Comparison of ENCODE assay signal across 9 mouse cellular contexts in genomic region chr11:110028913-110029695, GRCm38 (mm10). TPM values are rescaled to one million over a fixed set of nuclear protein-coding genes. Genes with fewer than 3 reads are reported as not detected.
A peak's percentile ranks its signal among the peaks of the same experiment; 100 is the strongest.
DNase-seq lines count a peak whose midpoint lies in the region; ATAC-seq and TF ChIP-seq lines count a peak whose summit lies in the region.
"Had no signal": no experiment of that assay in that cellular context is flagged by ENCODE, and none has a peak within 500 bp of the region (broad histone marks: within the 10 kb centered on the region; RNA-seq: fewer than 3 reads in every experiment).

No protein-coding gene starts in this region.

- H3K27me3 ChIP-seq in stomach, embryonic 16.5 days (ENCODE audit: control insufficient read depth, insufficient read depth, low read length) = no peaks in the 10 kb centered on the region
- no peaks in the 10 kb centered on the region for H3K27me3 ChIP-seq in forebrain, postnatal 0 days (ENCODE audit: insufficient read depth, low read length)
- H3K27me3 ChIP-seq: limb, embryonic 15.5 days had no signal

- H3K4me2 ChIP-seq in stomach, embryonic 16.5 days (ENCODE audit: low read depth, low read length) = no peak overlapping the region
- no peak overlapping the region for H3K4me2 ChIP-seq in forebrain, postnatal 0 days (ENCODE audit: low read depth)
- H3K4me2 ChIP-seq: limb, embryonic 15.5 days had no signal

- peak; percentile 44 for ATAC-seq in stomach, embryonic 16.5 days (ENCODE audit: insufficient read depth, low FRiP score)
- no peak for ATAC-seq in forebrain, postnatal 0 days

- H3K9me3 ChIP-seq in stomach, embryonic 16.5 days (replicated peaks; ENCODE audit: control insufficient read depth, low read length) = no peaks in the 10 kb centered on the region
- H3K9me3 ChIP-seq in forebrain, postnatal 0 days (ENCODE audit: low read length) = no peaks in the 10 kb centered on the region
- H3K9me3 ChIP-seq: limb, embryonic 15.5 days had no signal

- TF ChIP-seq CTCF in forebrain, postnatal 0 days (IDR thresholded peaks at IDR 0.05; ENCODE audit: low read depth) = no peak

- no peak overlapping the region for H3K9ac ChIP-seq in stomach, embryonic 16.5 days (ENCODE audit: low read length)
- H3K9ac ChIP-seq in forebrain, postnatal 0 days = no peak overlapping the region
- H3K9ac ChIP-seq: limb, embryonic 15.5 days had no signal

- peak; percentile 23 for DNase-seq in ovary, adult 18-20 months (ENCODE audit: low spot score)
- no peak for DNase-seq in ovary, postnatal 10 days (ENCODE audit: low spot score)
- peak; percentile 38 to 39 for DNase-seq in heart, postnatal 10 days
- DNase-seq in liver (peak; percentile 9), MN1 (ENCODE audit: low spot score) (no peak)
- DNase-seq in left cerebral cortex, adult 8-10 months (ENCODE audit: low spot score in 2 of 2) = no peak
- no peak for DNase-seq in forebrain, postnatal 0 days

- intact Hi-C loops in heart, postnatal 10 days (cut with DNase I) = no loop called here

- 32% methylated on average over 7 of the region's 7 CpGs for WGBS in stomach, embryonic 16.5 days
- 84% methylated on average over 7 of the region's 7 CpGs for WGBS in forebrain, postnatal 0 days

- H3K36me3 ChIP-seq in stomach, embryonic 16.5 days (ENCODE audit: control insufficient read depth, insufficient read depth, low read length) = no peaks in the 10 kb centered on the region
- H3K36me3 ChIP-seq in forebrain, postnatal 0 days (ENCODE audit: insufficient read depth) = no peaks in the 10 kb centered on the region
- H3K36me3 ChIP-seq: limb, embryonic 15.5 days had no signal

- H3K4me1 ChIP-seq in stomach, embryonic 16.5 days (ENCODE audit: control insufficient read depth, insufficient read depth, low read length) = no peaks in the 10 kb centered on the region
- no peaks in the 10 kb centered on the region for H3K4me1 ChIP-seq in forebrain, postnatal 0 days (ENCODE audit: insufficient read depth)
- H3K4me1 ChIP-seq: limb, embryonic 15.5 days had no signal

- no peak overlapping the region for H3K4me3 ChIP-seq in stomach, embryonic 16.5 days (replicated peaks; ENCODE audit: low read length)
- H3K4me3 ChIP-seq in forebrain, postnatal 0 days (ENCODE audit: low read depth, low read length) = no peak overlapping the region
- H3K4me3 ChIP-seq: limb, embryonic 15.5 days had no signal

- no peak overlapping the region for H3K27ac ChIP-seq in stomach, embryonic 16.5 days (ENCODE audit: low read length)
- no peak overlapping the region for H3K27ac ChIP-seq in forebrain, postnatal 0 days (ENCODE audit: low read depth, low read length)
- H3K27ac ChIP-seq: limb, embryonic 15.5 days had no signal

RNA-seq across cellular contexts. Expression of gene Abca8b, which starts 33.5 kb away (rescaled TPM):
- 1 to 10 TPM; 7.1 to 7.4 TPM for total RNA-seq in heart, postnatal 10 days (2021)
- 0.92 and 1.5 TPM in 2 replicates for polyA plus RNA-seq in stomach, embryonic 16.5 days (2015; fragmentation: Nextera tagmentation; extraction: Ambion mirVana)
- total RNA-seq in left cerebral cortex, adult 8-10 months (2022) = 10 to 100 TPM; 11.0 to 11.6 (median 11.4) TPM
- total RNA-seq in forebrain, postnatal 0 days (2014; rRNA removed) = 3.1 and 5.0 TPM in 2 replicates
- 0.45 and 0.88 TPM in 2 replicates for polyA plus RNA-seq in forebrain, postnatal 0 days (2015; fragmentation: Nextera tagmentation; extraction: Ambion mirVana)

Comparison
In these comparisons a context has a peak if more than half of its experiments do, and no peak if none do; other contexts are left out.
1. DNase-seq: peak in ovary, adult 18-20 months (single experiment), heart, postnatal 10 days (2 of 2) and liver (single experiment); none in ovary, postnatal 10 days (single experiment), left cerebral cortex, adult 8-10 months (0 of 2), forebrain, postnatal 0 days (single experiment) and MN1 (single experiment).